Mouse (Mus musculus) ES-Bruce4 (cell line): ENCODE data around the gene Mroh3.

Experiments used
- CTCF ChIP-seq: IDR thresholded peaks from one replicate; pipeline ENCODE4 v1.8.1; 2011; ENCODE audit warnings: low read depth, low read length
- EP300 ChIP-seq: IDR thresholded peaks from 2 replicates; pipeline ENCODE4 v1.6.1; 2011; ENCODE audit warnings: low read depth, low read length; ENCODE audit not compliant: insufficient read depth
- POLR2A ChIP-seq: IDR thresholded peaks from one replicate; pipeline ENCODE4 v1.8.1; 2011; ENCODE audit warnings: low read length; ENCODE audit not compliant: insufficient read depth

GRCm38 (mm10) chr1:136241801-136242200, 29.2 kb upstream of the Mroh3 start:
- TF ChIP-seq CTCF = no peak
- TF ChIP-seq POLR2A = no peak
- no peak for TF ChIP-seq EP300
